Mouse (Mus musculus): ENCODE measurements around the gene Sco1.

DNA sequence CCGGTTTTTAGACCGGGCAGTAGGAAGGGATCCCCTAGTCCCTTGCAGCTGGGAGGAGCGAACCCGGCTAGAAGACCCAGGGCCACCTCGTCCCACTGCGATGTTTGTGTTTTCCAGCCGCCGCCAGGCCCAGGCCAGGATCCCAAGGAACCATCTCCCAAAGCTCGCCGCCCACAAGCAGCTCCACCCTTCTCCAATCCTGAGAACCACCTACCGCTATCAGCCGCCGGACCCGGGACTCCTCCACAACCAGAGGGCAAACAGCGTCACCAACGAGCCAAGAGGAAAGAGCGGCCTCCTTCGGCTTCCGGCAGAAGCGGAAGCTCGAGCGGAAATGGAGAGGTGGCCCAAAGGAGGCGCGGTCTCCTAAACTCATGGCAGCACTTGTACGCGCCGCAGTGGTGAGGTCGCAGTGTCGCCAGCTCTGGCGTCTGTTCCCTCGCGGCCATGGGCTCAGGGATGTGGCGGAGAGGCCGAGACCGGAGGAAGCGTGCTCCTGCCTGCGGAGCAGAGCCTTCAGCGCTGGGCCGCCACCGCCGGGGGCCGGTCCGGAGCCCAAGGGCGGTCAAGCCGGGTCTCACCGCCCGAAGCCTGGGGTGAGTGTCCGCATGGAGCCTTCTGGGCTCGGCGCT is at the start of gene Sco1, which contains the start of gene Adprm:
- peak; percentile 95 for TF ChIP-seq SIN3A (IDR thresholded peaks at IDR 0.05; ENCODE audit: low read length)
- TF ChIP-seq TAL1 (IDR thresholded peaks at IDR 0.05; ENCODE audit: low read length) = no peak
- no peak for TF ChIP-seq MAZ (IDR thresholded peaks at IDR 0.05; ENCODE audit: low read depth, low read length)
- peak; percentile 46; the same call in 1 of the 2 replicates for TF ChIP-seq ETS1 (IDR thresholded peaks at IDR 0.05; ENCODE audit: low read depth, low read length)
- TF ChIP-seq RCOR1 (IDR thresholded peaks at IDR 0.05; ENCODE audit: low read depth, low read length) = 0 out of 2 replicates have a peak, but pooled peaks have one; percentile 25
- TF ChIP-seq MXI1 (IDR thresholded peaks at IDR 0.05; ENCODE audit: low read depth, low read length) = peak; percentile 94
- no peak for TF ChIP-seq ZNF384 (IDR thresholded peaks at IDR 0.05; ENCODE audit: low read depth, low read length)
- peak; percentile 94 for TF ChIP-seq HCFC1 (IDR thresholded peaks at IDR 0.05; ENCODE audit: low read depth, low read length)
- TF ChIP-seq USF2 (IDR thresholded peaks at IDR 0.05; ENCODE audit: borderline replicate concordance in 1 of 2, insufficient read depth in 1 of 2, low read depth in 1 of 2, low read length in 2 of 2) = no peak
- peak in 1 of 3 experiments; percentile 4; a peak in 1 of 6 replicates for TF ChIP-seq CTCF (IDR thresholded peaks at IDR 0.05 in 2 of 3, conservative IDR thresholded peaks at IDR 0.05 in 1 of 3; ENCODE audit: control insufficient read depth in 1 of 3, insufficient read depth in 1 of 3, low read depth in 2 of 3, low read length in 3 of 3, poor library complexity in 1 of 3, severe bottlenecking in 1 of 3)
- no peak for TF ChIP-seq GATA1 (IDR thresholded peaks at IDR 0.05; ENCODE audit: low read depth, low read length)

Measured in MEL (cell line).